Mouse (Mus musculus) testis, adult 2 months (tissue): ENCODE measurements around the gene Hsf5. TPM values are rescaled to one million over a fixed set of nuclear protein-coding genes. Genes with fewer than 3 reads are reported as not detected.

ENCODE experiments used
- H3K27ac ChIP-seq: fragments of 200-500 bp; 2 replicates; pipeline ENCODE4 v1.5.1; 2012; ENCODE audit warnings: low read depth, low read length; ENCODE audit not compliant: control insufficient read depth, insufficient read depth
- H3K27me3 ChIP-seq: fragments of 200-500 bp; 2 replicates; pipeline ENCODE4 v1.6.1; 2012; ENCODE audit warnings: mild to moderate bottlenecking, low read length, moderate library complexity; ENCODE audit not compliant: control insufficient read depth, insufficient read depth
- H3K36me3 ChIP-seq: fragments of 200-500 bp; 2 replicates; pipeline ENCODE4 v1.6.1; 2012; ENCODE audit warnings: mild to moderate bottlenecking, low read length; ENCODE audit not compliant: control insufficient read depth, insufficient read depth
- H3K4me1 ChIP-seq: fragments of 200-500 bp; 2 replicates; pipeline ENCODE4 v1.6.1; 2012; ENCODE audit warnings: low read length; ENCODE audit not compliant: control insufficient read depth, insufficient read depth
- H3K4me3 ChIP-seq: fragments of 200-500 bp; 2 replicates; pipeline ENCODE4 v1.5.1; 2012; ENCODE audit warnings: low read depth, mild to moderate bottlenecking, low read length, moderate library complexity, mixed read lengths; ENCODE audit not compliant: control insufficient read depth
- CTCF ChIP-seq: fragments of 200-500 bp; IDR thresholded peaks from 2 replicates; pipeline ENCODE4 v1.5.1; 2012; ENCODE audit warnings: low read depth, mild to moderate bottlenecking, inconsistent platforms, low read length, moderate library complexity; ENCODE audit not compliant: control insufficient read depth, insufficient read depth, insufficient replicate concordance
- POLR2A ChIP-seq: fragments of 200-500 bp; IDR thresholded peaks from 2 replicates; pipeline ENCODE4 v1.6.1; 2012; ENCODE audit warnings: low read depth, mild to moderate bottlenecking, inconsistent platforms, low read length, moderate library complexity; ENCODE audit not compliant: control insufficient read depth
- polyA plus RNA-seq: library from polyadenylated mRNA; depleted of rRNA; stranded (reverse); fragments of >200 nt; gene quantifications from 2 replicates; pipeline ENCODE4 v1.2.3, GENCODE M21; 2012

The Hsf5 gene
- polyA plus RNA-seq, 1 experiment, result 89.4 TPM

GRCm38 (mm10) chr11:87583291-87584034 is 33.5 kb upstream of the Hsf5 start:
- Histone ChIP-seq H3K36me3 (no peaks in the 10 kb centered on the region), H3K4me1 (peaks cover 2% of the 10 kb centered on the region; the same call in 1 of the 2 replicates), H3K4me3 (no peak overlapping the region), H3K27me3 (no peaks in the 10 kb centered on the region), H3K27ac (no peak overlapping the region)
- TF ChIP-seq POLR2A (no peak), CTCF (no peak)

DNA sequence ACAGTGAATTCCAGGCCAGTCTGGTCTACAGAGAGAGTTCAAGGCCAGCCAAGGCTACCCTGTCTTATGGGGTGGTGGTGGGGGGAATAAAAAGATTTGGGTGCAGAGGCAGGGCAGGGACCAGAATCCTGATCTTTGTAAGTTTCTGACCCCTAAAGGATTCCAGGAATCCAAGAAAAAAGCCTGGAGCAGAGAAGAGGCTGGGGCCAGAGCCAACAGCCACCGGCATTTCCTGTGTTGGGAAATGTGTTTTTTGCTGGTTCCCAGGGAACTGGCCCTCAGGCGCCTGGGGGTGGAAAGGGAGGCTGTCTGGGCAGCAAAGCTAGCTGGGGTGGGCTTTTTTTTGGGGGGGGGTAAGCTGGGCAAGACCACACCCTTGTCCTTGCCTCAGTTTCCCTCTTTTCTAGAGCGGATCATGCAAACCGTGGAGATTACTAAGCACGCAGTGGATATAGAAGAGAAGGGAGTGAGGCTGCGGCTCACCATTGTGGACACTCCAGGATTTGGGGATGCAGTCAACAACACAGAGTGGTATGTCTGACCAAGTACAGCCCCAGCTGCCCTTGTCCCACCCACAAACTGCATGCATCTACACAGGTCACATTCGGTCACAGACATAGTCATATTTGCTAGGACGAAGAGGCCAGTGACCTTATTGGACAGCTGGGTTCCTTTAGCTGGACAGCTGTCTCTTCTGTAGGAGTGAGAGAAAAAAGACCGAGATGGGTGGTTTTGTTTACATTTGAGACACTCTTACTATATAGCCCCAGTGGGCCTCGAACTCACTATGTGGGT is 32.1 kb upstream of the Hsf5 start:
- no peaks in the 10 kb centered on the region for H3K27me3 ChIP-seq
- H3K27ac ChIP-seq, result no peak overlapping the region
- H3K36me3 ChIP-seq, result no peaks in the 10 kb centered on the region
- H3K4me3 ChIP-seq, result no peak overlapping the region
- no peaks in the 10 kb centered on the region; the same call in 1 of the 2 replicates for H3K4me1 ChIP-seq
- no peak for TF ChIP-seq POLR2A
- no peak for TF ChIP-seq CTCF

GRCm38 (mm10) chr11:87587211-87587874 is 29.6 kb upstream of the Hsf5 start:
- H3K27me3 ChIP-seq, result no peaks in the 10 kb centered on the region
- no peak overlapping the region for H3K27ac ChIP-seq
- no peaks in the 10 kb centered on the region for H3K36me3 ChIP-seq
- no peak for TF ChIP-seq CTCF
- no peak for TF ChIP-seq POLR2A
- no peak overlapping the region for H3K4me3 ChIP-seq
- H3K4me1 ChIP-seq, result no peaks in the 10 kb centered on the region; the same call in 1 of the 2 replicates

GRCm38 (mm10) chr11:87589605-87590004 is 27.4 kb upstream of the Hsf5 start:
- peak overlapping the region; percentile 32 for H3K4me3 ChIP-seq
- TF ChIP-seq CTCF (no peak), POLR2A (no peak)
- H3K27me3 ChIP-seq, result no peaks in the 10 kb centered on the region
- H3K36me3 ChIP-seq, result no peaks in the 10 kb centered on the region; the same call in 1 of the 2 replicates
- H3K4me1 ChIP-seq, result peaks cover 8% of the 10 kb centered on the region
- H3K27ac ChIP-seq, result no peak overlapping the region

GRCm38 (mm10) chr11:87590841-87591525 is 26.0 kb upstream of the Hsf5 start:
- TF ChIP-seq CTCF, result no peak
- no peak for TF ChIP-seq POLR2A

DNA sequence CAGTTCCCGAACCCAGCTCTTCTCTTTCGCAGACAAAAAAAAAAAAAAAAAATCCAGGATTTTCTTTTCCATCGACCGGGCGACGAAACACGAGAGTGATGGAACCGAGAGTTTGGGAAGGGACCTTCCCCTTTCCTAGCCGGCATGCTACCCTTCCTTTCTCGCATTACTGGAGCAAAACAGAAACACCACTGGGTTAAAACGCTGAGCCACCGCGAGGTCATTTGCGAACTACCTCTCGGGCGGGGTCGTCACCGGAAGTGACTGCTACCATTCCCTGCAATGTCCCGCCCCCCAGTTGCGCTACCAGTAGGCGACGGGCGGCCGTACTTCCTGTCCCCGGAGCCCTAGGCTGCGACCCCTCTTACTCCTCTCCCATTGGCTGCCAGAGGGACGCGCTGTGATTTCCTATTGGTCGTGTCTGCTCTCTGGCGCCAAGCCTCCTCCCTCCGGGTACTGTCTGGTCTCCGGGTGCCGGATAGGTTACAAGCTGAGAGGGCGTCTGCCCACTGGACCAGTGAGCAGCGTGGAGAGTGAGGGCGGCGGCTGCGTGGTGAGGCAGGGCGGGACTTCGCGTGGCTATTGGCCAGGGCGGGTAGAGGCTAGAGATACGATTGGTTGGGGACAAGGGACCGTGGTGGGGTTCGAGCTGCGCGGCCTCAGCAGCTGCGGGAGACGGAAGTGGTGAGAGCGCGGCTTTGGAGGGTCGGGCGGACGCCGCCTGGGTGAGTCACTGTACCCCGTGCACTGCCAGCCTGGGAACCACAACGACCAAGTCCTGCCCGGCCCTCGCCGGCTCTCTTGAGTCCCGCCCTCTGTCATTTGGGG is 25.2 kb upstream of the Hsf5 start, which contains the start of gene Mtmr4:
Gene Mtmr4 (plus strand): TSS at position 637 of the 828 bp plus-strand sequence.
- peak within 1 kb of the TSS; percentile 94 for H3K4me3 ChIP-seq
- peaks cover 20% of the 10 kb centered on the region for H3K4me1 ChIP-seq
- peak within 1 kb of the TSS; percentile 88 for H3K27ac ChIP-seq
- no peaks in the 10 kb centered on the region for H3K27me3 ChIP-seq
- no peak for TF ChIP-seq CTCF
- peak; percentile 80 for TF ChIP-seq POLR2A
- no peaks in the 10 kb centered on the region; the same call in 1 of the 2 replicates for H3K36me3 ChIP-seq

More at GRCm38 (mm10) chr11:87590841-87591525, 26.0 kb upstream of the Hsf5 start:
- peaks cover 19% of the 10 kb centered on the region for H3K4me1 ChIP-seq
- peak overlapping the region; percentile 94 for H3K4me3 ChIP-seq
- H3K27me3 ChIP-seq, result no peaks in the 10 kb centered on the region
- no peaks in the 10 kb centered on the region; the same call in 1 of the 2 replicates for H3K36me3 ChIP-seq
- peak overlapping the region; percentile 83 for H3K27ac ChIP-seq
